Mouse (Mus musculus): ENCODE data around the gene Lbhd1.
"Not testable (repeated sequence)": the region's sequence is repeated elsewhere in the genome, so short reads cannot be mapped to it uniquely, and the experiment has no call there.

Gene Lbhd1

DNA sequence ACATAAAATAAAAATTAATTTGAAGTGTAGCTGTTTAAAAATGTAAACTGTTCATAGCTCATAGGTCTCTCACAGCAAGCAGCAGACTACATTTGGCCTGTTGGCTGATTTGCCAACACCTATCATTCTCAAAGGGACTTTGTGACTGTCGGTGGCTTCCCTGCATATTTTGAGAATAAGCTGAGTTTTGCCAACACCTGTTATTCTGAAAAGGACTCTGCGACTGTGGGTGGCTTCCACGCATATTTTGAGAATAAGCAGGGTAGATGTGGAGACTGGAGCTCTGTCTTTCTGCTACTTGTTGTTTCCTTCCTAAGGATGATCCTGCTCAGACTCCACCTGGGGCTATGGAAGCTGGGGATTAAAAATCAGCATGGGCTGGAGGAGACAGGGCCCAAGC, 30.4 kb upstream of the Lbhd1 start:
- no peak for DNase-seq (ENCODE audit: low read depth, low spot score)
- no peaks in the 10 kb centered on the region for H3K27me3 ChIP-seq (ENCODE audit: control insufficient read depth, insufficient read depth, low read length, poor library complexity, severe bottlenecking)

DNA sequence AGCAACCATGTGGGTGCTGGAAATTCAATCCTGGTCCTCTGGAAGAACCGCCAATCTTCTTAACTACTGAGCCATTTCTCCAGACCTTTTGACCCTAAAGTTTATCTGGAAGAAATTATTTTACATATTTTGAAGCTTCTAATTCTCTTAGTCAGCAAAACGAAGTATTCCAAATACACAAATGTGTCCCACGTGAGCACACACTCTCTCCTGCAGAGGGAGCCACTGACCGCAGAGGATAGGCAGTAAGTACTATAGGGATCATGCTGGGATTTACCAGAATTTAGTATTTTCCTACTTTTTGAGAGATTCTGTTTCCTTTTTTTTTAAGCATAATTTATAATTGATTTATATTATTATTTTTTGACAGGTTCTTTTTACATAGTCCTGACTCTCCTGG, 25.8 kb upstream of the Lbhd1 start:
- no peaks in the 10 kb centered on the region for H3K27me3 ChIP-seq (ENCODE audit: control insufficient read depth, insufficient read depth, low read length, poor library complexity, severe bottlenecking)
- DNase-seq (ENCODE audit: low read depth, low spot score), result peak; percentile 65
- H3K36me3 ChIP-seq (ENCODE audit: control insufficient read depth, insufficient read depth, low read length, poor library complexity, severe bottlenecking), result no peaks in the 10 kb centered on the region

More for the DNA sequence above, 30.4 kb upstream of the Lbhd1 start:
- H3K36me3 ChIP-seq (ENCODE audit: control insufficient read depth, insufficient read depth, low read length, poor library complexity, severe bottlenecking), result no peaks in the 10 kb centered on the region; the same call in 1 of the 2 replicates

- DNase-seq (ENCODE audit: low read depth, low spot score), result peak; percentile 66
- no peaks in the 10 kb centered on the region for H3K27me3 ChIP-seq (ENCODE audit: control insufficient read depth, insufficient read depth, low read length, poor library complexity, severe bottlenecking)
Observed at GRCm38 (mm10) chr19:8859018-8859417, 24.5 kb upstream of the Lbhd1 start.

DNA sequence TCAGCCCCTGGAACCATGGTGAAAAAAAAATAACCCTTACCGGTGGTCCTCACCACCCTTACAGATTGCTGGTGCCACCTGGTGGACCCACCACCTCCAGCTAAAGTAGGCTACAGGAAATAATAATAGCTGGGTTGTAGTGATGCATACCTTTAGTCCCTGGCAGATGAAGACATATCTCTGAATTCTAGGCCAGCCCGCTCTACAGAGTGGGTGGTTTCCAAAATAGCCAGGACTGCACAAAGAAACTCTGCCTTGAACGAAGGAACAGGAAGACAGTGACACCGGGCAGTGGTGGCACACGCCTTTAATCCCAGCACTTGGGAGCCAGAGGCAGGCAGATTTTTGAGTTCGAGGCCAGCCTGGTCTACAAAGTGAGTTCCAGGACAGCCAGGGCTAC, 19.3 kb upstream of the Lbhd1 start:
- no peaks in the 10 kb centered on the region for H3K27me3 ChIP-seq (ENCODE audit: control insufficient read depth, insufficient read depth, low read length, poor library complexity, severe bottlenecking)
- peaks cover 2% of the 10 kb centered on the region; the same call in 1 of the 2 replicates for H3K36me3 ChIP-seq (ENCODE audit: control insufficient read depth, insufficient read depth, low read length, poor library complexity, severe bottlenecking)
- DNase-seq (ENCODE audit: low read depth, low spot score), result no peak

More at GRCm38 (mm10) chr19:8859018-8859417, 24.5 kb upstream of the Lbhd1 start:
- no peaks in the 10 kb centered on the region for H3K36me3 ChIP-seq (ENCODE audit: control insufficient read depth, insufficient read depth, low read length, poor library complexity, severe bottlenecking)

DNA sequence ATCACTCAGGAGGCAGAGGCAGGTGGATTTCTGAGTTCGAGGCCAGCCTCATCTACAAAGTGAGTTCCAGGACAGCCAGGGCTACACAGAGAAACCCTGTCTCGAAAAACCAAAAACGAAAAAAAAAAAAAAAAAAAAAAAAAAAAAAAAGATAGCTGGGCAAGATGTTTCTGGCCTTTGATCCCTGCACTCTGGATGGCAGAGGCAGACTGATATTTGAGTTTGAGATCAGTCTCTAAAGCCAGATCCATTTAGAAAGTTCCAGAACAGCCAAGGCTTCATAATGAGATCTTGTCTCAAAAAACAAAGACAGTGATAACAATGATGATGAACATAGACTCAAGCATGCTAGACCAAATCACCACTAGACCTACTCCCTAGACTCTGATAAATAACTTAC, 13.2 kb upstream of the Lbhd1 start:
- H3K36me3 ChIP-seq (ENCODE audit: control insufficient read depth, insufficient read depth, low read length, poor library complexity, severe bottlenecking); H3K27me3 ChIP-seq (ENCODE audit: control insufficient read depth, insufficient read depth, low read length, poor library complexity, severe bottlenecking); DNase-seq (ENCODE audit: low read depth, low spot score): not testable (repeated sequence)

GRCm38 (mm10) chr19:8870838-8871237, 12.7 kb upstream of the Lbhd1 start:
- Histone ChIP-seq H3K36me3 (ENCODE audit: control insufficient read depth, insufficient read depth, low read length, poor library complexity, severe bottlenecking) (peaks cover 6% of the 10 kb centered on the region), H3K27me3 (ENCODE audit: control insufficient read depth, insufficient read depth, low read length, poor library complexity, severe bottlenecking) (no peaks in the 10 kb centered on the region)
- DNase-seq (ENCODE audit: low read depth, low spot score), result no peak

GRCm38 (mm10) chr19:8871267-8872186, 12.0 kb upstream of the Lbhd1 start, which contains the start of gene Ubxn1:
Ubxn1 (plus strand) TSS chr19:8871496.
- peaks cover 6% of the 10 kb centered on the region for H3K36me3 ChIP-seq (ENCODE audit: control insufficient read depth, insufficient read depth, low read length, poor library complexity, severe bottlenecking)
- H3K27me3 ChIP-seq (ENCODE audit: control insufficient read depth, insufficient read depth, low read length, poor library complexity, severe bottlenecking), result no peaks in the 10 kb centered on the region
- DNase-seq (ENCODE audit: low read depth, low spot score), result peak; percentile 94

DNA sequence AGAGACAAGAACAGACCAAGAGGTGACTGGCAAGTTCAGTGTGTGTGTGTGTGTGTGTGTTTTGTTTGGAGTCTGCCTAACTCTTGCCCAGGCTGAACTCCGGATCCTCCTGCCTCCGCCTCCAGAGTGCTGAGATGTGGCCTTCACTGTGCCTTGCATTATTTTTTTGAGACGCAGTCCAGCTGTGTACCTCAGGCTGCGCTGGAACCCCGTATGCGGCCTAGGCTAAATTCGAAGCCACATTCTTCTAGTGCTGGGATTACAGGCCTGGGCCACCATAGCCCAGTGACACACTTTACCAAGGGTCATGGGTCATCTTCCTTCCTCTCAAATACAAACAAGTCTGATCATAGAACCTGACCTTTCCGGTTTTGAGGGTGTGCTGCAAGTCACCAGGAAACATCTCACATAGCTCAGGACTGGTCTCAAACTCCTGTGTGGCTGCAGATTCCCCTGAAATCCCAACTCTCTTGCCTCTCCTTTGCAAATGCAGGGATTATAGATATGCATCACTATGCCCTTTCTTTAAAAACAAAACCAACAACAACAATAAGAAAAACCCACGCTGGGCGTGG, 11.2 kb upstream of the Lbhd1 start:
- Histone ChIP-seq H3K36me3 (ENCODE audit: control insufficient read depth, insufficient read depth, low read length, poor library complexity, severe bottlenecking) (peaks cover 6% of the 10 kb centered on the region), H3K27me3 (ENCODE audit: control insufficient read depth, insufficient read depth, low read length, poor library complexity, severe bottlenecking) (no peaks in the 10 kb centered on the region)
- DNase-seq (ENCODE audit: low read depth, low spot score), result no peak

DNA sequence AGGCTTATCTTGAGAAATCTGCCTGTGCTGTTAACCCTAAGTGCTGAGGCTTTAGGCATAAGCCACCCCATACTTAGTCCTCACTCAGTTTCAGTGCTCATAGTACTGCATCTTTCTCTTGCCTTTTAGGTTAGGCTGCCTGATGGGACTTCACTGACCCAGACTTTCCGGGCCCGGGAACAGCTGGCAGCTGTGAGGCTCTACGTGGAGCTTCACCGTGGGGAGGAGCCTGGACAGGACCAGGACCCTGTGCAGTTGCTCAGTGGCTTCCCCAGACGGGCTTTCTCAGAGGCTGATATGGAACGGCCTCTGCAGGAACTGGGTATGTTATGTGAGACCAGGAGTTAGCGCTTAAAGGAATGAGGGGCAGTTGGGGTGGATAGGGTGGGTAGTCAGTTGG, 8.5 kb upstream of the Lbhd1 start:
- DNase-seq (ENCODE audit: low read depth, low spot score), result no peak
- peaks cover 4% of the 10 kb centered on the region for H3K36me3 ChIP-seq (ENCODE audit: control insufficient read depth, insufficient read depth, low read length, poor library complexity, severe bottlenecking)
- no peaks in the 10 kb centered on the region for H3K27me3 ChIP-seq (ENCODE audit: control insufficient read depth, insufficient read depth, low read length, poor library complexity, severe bottlenecking)

DNA sequence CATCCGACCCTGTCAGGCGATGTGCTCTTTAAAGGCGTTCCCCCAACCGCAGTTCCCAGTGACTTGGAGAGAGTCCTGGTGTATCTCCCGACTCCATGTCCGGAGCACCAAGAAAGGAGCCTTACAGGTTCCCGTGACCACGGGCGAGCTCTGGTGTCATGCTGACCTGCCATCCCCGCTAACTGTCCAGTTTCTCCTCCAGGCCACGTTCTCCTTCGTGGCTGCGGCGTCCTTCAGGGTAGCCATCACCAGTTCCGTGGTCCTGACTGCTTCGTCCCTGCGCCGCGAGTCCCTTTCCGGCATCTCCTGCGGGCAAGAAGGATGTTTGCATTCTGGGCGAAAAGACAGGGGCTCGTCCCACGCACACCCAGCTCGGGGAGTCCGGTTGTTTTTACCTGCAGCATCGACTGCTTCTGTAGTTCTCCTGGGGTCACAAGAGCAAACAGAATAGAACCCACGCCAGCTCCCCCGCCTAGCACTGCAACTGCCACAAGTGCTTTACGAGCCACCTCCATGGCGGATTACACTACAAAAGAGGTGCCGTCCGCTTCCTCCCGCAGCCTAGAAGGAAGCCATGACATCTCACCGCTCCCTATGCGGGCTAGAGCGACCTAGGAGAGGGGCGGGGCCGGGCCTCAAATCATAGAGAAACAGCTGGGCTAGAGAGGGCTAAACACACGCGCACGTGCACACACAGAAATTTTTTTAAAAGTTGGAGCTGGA, 3.1 kb upstream of the Lbhd1 start, which contains the start of gene Uqcc3:
Gene Uqcc3, minus strand, starts transcription at position 613 of the 723 bp plus-strand sequence.
- H3K36me3 ChIP-seq (ENCODE audit: control insufficient read depth, insufficient read depth, low read length, poor library complexity, severe bottlenecking), result peaks cover 1% of the 10 kb centered on the region
- peak; percentile 90 for DNase-seq (ENCODE audit: low read depth, low spot score)
- no peaks in the 10 kb centered on the region for H3K27me3 ChIP-seq (ENCODE audit: control insufficient read depth, insufficient read depth, low read length, poor library complexity, severe bottlenecking)

DNA sequence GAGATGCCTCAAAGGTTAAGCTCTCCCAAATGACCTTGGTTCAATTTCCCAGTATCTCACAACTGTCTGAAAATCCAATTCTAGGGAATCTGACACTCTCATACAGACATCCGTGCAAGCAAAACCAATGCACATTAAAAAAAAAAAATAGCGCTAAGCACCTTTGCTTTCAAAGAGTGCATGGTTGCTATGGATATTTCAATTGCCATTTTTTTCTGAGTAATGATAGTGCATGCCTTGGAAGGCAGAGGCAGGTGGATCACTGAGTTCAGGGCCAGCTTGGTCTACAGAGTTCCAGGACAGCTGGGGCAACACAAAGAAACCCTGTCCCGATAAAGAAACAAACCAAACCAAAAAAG, 2.5 kb upstream of the Lbhd1 start:
- DNase-seq (ENCODE audit: low read depth, low spot score), result no peak
- H3K27me3 ChIP-seq (ENCODE audit: control insufficient read depth, insufficient read depth, low read length, poor library complexity, severe bottlenecking), result no peaks in the 10 kb centered on the region
- H3K36me3 ChIP-seq (ENCODE audit: control insufficient read depth, insufficient read depth, low read length, poor library complexity, severe bottlenecking), result no peaks in the 10 kb centered on the region; the same call in 1 of the 2 replicates

DNA sequence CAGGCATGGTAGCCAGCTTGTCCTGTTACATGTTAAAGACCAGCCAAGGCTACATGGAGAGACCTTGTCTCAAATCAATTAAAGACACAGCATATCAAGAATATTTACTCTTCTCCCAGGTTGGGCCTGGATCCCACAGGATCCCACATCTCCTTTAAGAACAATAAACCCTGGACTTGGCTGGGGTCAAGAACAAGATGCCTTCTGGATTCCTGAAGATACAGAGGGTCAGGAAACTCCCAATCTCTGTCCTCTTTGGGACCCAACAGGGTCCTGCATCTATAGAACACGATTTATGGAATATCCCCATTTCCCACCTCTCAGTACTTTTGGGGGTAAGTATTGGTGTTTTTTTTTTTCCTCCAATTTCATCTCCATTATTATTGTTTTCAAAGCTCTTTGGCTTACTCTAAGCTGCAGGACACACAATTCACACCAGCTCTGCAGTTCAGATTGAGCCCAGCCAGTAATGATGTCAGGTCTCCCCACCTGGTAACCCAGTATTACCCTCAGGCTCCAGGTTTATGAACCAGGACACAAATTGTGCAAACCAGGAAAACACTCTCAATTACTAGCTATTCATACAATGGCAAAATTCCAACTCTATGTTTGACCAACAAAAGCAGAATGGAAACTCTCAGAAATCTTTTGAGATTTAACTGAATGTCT, 3.5 kb downstream of the Lbhd1 start:
- DNase-seq (ENCODE audit: low read depth, low spot score), result no peak
- H3K27me3 ChIP-seq (ENCODE audit: control insufficient read depth, insufficient read depth, low read length, poor library complexity, severe bottlenecking), result no peaks in the 10 kb centered on the region
- H3K36me3 ChIP-seq (ENCODE audit: control insufficient read depth, insufficient read depth, low read length, poor library complexity, severe bottlenecking), result 0 out of 2 replicates have a peak, but pooled peaks cover 2% of the 10 kb centered on the region

GRCm38 (mm10) chr19:8887585-8888463, 4.3 kb downstream of the Lbhd1 start:
- Histone ChIP-seq H3K36me3 (ENCODE audit: control insufficient read depth, insufficient read depth, low read length, poor library complexity, severe bottlenecking) (0 out of 2 replicates have a peak, but pooled peaks cover 2% of the 10 kb centered on the region), H3K27me3 (ENCODE audit: control insufficient read depth, insufficient read depth, low read length, poor library complexity, severe bottlenecking) (no peaks in the 10 kb centered on the region)
- DNase-seq (ENCODE audit: low read depth, low spot score), result no peak
